Mouse (Mus musculus): ENCODE results near the gene Rps26.

- TF ChIP-seq E2F4 (IDR thresholded peaks at IDR 0.05; ENCODE audit: insufficient read depth) (no peak), POLR2A (IDR thresholded peaks at IDR 0.05; ENCODE audit: insufficient read length, low read depth) (no peak), CEBPB (IDR thresholded peaks at IDR 0.05; ENCODE audit: insufficient read depth, poor library complexity, severe bottlenecking) (no peak), MAX (IDR thresholded peaks at IDR 0.05; ENCODE audit: low read depth) (no peak), TCF12 (IDR thresholded peaks at IDR 0.05; ENCODE audit: insufficient read depth, poor library complexity, severe bottlenecking) (no peak), USF1 (IDR thresholded peaks at IDR 0.05; ENCODE audit: low read depth) (no peak), MYOG (IDR thresholded peaks at IDR 0.05; ENCODE audit: control insufficient read depth in 1 of 3, insufficient read depth in 1 of 3, insufficient read length in 2 of 3, low read depth in 2 of 3) (no peak), MYOD1 (IDR thresholded peaks at IDR 0.05; ENCODE audit: control insufficient read depth in 1 of 3, insufficient read length in 2 of 3, low read depth in 2 of 3) (no peak)
These were observed 19.9 kb upstream of the Rps26 start for GRCm38 (mm10) chr10:128646139-128647089.
